Mouse (Mus musculus): ENCODE measurements around the gene Acta2.
"Not testable (repeated sequence)": the region's sequence is repeated elsewhere in the genome, so short reads cannot be mapped to it uniquely, and the experiment has no call there.

Acta2 gene

DNA sequence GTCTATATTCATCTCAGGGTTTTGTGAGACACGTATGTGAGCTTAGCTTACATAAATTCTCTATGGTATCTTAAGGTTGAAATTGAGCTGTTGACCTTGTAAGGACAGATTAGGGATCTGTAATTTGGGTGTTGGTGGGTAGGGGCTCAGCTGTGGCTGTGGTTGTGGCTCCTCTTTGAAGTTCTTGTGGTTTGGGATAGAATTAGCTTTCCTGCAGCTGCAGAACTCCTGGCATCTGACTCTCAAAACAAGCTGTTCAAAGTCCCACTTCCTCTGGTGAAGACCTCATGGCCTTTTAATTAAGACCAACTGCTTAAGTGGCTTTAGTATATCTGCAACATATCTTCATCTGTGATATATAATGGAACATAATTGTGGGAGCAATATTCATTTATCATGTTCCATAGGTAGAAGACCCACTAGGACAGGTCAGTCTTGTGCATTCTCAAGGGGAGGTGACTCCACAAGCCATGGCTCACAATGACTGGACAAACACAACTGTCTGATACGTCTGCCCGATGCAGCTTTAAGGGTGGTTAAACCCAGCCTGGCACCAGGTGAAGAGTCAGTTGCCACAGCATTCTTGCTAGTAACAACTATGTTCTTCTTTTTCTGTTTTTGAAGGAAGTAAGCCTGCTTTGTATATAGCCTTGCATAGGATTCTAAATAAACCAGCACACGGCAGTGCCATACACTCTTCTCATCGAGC lies 36.0 kb downstream of the Acta2 start:
- no peak for DNase-seq

GRCm38 (mm10) chr19:34217761-34218160 lies 37.6 kb downstream of the Acta2 start:
- DNase-seq: no peak

DNA sequence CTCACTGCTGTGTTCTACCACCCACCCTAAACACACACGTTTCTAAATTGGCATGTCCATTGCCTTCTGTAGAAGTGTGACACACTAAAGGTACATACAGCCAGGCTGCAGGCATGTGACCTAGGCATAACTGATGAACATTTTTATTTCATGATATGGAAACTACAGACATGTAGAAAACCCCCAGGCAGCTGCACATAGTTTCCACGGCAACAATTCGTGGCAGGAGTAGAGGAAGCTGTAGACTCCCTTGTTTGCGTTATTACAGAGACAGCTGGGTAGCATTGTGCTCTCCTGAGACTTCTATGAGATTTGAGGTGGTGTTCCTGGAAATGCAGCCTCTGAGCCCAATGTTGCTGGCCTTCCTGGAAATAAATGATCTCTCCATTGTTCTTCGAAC lies 38.4 kb downstream of the Acta2 start:
- no peak for DNase-seq

- no peak for DNase-seq
These were observed 41.3 kb downstream of the Acta2 start for GRCm38 (mm10) chr19:34214136-34214535.

GRCm38 (mm10) chr19:34213251-34213645 lies 42.1 kb downstream of the Acta2 start:
- DNase-seq: no peak

- no peak for DNase-seq
These were observed 42.7 kb downstream of the Acta2 start for GRCm38 (mm10) chr19:34212489-34213250.

GRCm38 (mm10) chr19:34210841-34211240 lies 44.5 kb downstream of the Acta2 start:
- no peak for DNase-seq

GRCm38 (mm10) chr19:34209930-34210581 lies 45.3 kb downstream of the Acta2 start:
- no peak for DNase-seq

- no peak for DNase-seq
These were observed 46.4 kb downstream of the Acta2 start for GRCm38 (mm10) chr19:34209031-34209430.

DNA sequence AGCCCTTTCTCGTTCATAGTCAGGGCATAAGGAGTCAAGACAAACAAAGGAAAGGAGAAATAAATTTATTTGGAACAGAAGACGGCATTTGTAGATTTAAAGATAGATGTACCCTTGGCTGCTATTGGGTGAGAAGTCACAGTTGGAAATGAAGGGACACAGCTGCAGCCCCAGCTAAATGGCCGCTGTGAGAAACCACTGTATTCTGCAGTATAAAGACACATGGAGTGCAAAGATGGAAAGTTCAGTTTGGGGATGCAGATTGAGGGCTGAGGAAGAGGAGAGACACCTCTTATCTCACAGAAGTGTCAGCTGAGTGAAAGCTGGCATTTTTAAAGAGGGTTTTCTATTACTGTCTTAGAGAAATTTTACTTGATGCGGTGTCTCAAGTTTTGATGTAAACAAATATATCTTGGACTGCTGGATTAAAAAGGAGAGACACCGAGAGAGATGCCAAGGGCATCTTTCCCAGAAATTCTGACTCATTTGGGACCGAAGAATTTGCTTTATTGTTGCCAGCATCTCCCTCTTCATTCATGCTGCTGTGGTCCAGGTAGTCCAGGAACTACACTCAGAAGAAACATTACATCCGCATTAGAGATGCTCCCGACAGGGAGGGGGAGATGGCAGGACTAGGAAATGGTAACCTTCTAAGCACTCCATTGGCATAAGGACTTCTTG lies 48.5 kb downstream of the Acta2 start:
- no peak for DNase-seq

GRCm38 (mm10) chr19:34206128-34206527 lies 49.3 kb downstream of the Acta2 start:
- not testable (repeated sequence) for DNase-seq

DNA sequence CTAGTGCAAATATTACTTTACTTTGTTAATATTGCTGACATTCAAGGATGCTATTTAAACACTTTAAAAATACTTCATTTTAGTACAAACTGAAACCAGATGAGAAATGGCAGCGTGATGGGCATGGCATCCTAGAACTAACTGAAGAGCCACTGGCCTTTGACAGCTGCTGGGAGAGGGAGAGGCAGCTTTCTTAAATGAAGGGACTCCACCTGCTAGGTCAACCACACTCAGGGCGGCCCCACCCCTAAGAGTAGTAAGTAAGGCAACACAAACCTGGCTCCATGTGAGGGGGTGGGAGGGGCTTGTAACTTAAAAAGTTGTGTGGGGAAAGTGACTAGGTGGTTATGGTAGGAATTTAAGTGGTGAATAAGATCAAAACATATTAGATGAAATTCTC lies 52.7 kb downstream of the Acta2 start:
- DNase-seq: no peak

DNA sequence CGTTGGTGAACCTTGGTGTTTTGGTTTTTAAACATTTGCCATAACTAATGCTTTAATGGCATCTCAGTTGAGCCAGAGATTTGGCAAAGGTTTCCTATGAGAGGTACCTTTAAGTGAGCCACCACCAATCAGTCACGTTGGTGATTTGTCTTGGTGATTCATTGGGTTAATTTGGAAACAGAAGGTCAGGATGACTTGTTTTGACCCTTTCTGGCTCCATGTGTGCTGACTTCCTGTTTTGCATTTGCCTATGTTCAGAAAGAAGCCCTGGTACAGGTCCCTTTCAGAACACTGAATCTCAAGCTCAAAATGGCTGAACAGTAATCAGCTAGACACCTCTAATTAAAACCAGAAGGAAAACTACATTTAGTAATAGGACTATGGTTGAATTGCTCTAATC lies 55.9 kb downstream of the Acta2 start:
- no peak for DNase-seq

DNA sequence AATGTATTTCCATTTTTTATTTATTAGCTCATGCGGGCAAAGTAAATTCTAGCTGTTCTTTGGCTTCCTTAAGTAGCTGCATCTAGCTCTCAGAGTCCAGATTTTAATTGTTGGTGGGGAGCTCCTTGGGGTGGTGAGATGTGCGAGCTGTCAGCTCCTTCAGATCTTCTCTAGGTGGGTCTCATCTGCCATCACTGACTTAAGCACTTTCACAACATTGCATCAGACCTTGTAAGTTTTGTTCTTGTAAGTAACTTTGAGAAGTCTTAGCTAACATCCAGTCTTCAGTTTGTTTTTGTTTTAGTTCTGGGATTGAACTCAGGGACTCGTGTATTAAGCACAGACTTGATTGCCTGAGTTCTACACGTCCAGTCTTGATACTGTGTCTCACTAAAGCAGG lies 56.5 kb downstream of the Acta2 start:
- DNase-seq: no peak

- no peak for DNase-seq
These were observed 57.3 kb downstream of the Acta2 start for GRCm38 (mm10) chr19:34198066-34198465.

- DNase-seq: no peak
These were observed 60.4 kb downstream of the Acta2 start for GRCm38 (mm10) chr19:34195031-34195430.

- DNase-seq: no peak
These were observed 61.2 kb downstream of the Acta2 start for GRCm38 (mm10) chr19:34194132-34194745.

GRCm38 (mm10) chr19:34193683-34194082 lies 61.7 kb downstream of the Acta2 start:
- DNase-seq: no peak

DNA sequence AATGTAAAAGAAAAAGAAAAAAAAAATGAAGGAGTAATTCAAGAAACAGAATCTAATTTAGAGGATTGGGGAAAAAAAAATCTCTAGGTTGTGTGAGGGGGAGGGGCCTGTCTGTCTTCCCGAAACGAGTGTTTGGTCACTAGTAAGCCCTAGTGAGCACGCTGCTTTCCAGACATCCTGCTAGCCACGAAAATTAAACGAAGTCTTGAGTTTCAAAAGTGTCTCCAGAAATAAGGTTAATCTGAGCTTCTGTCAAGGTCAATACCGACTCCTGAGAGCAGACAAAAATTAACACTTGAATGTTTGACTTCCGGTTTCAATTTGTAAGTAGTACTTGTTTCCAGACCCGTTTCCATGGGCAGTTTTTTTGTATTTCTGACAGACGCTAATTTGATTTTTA lies 62.2 kb downstream of the Acta2 start:
- DNase-seq: peak; percentile 31 to 36

DNA sequence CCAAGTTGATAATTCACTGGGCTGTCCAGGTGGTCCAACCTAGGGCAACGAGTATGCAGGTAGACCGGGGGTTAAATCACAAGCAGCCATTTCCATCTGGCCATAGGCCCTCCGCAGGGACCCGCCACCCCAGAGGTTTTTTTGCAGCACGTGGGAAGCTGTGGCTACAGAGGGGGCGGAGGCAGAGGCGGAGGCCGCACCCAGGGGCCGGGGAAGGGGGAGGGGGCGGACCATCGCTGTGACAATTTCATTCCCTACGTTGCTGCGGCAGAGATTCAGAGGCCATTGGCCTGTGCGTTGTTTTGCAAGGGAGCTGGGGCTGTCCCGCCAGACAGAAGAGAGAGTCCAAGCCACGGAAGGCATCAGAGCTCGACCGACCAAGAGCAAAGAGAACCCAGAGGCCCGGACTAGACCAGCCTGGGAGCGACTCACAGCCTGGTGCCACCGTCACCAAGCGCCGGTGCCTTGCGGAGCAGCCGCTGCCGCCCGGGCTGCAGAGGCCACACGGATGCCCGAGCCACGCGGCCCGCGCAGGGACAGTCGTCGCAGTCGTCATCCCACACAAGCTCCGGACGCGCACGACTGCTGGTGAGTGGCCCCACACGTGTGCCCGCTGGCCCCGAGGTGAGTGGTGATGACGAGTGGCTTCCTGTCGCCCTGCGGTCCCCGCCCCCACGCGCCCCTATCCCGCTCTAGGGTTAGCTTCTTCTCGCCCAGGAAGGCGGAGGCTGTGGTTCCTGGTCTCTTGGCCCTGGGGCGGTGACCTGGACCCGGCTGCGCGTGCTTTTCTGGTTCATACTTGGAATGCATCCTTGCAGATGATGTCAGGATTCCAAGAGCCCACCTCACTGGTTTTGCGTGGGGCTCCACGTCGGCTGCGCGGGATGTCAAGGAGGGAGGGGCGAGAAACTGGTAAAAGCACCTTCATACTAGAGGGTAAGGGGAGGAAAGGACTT lies 63.1 kb downstream of the Acta2 start, which contains the start of gene Stambpl1:
Gene Stambpl1 (plus strand): TSS at position 222 of the 956 bp plus-strand sequence.
- peak; percentile 70 to 78 for DNase-seq

GRCm38 (mm10) chr19:34191645-34192007 lies 63.8 kb downstream of the Acta2 start:
- DNase-seq: no peak
